Mouse (Mus musculus): ENCODE data around the gene Araf. TPM values are rescaled to one million over a fixed set of nuclear protein-coding genes. Genes with fewer than 3 reads are reported as not detected.

The Araf gene
- total RNA-seq, 4 experiments from 2014 or later, result 178 to 196 (median 190) TPM

- peak; percentile 75 to 91 for DNase-seq (ENCODE audit: low spot score in 2 of 2)
Measured at GRCm38 (mm10) chrX:20848256-20848984, 50.8 kb downstream of the Araf start.

GRCm38 (mm10) chrX:20853794-20854193 is 56.2 kb downstream of the Araf start:
- DNase-seq (ENCODE audit: low spot score in 2 of 2), result no peak

- no peak for DNase-seq (ENCODE audit: low spot score in 2 of 2)
Measured at GRCm38 (mm10) chrX:20861453-20862104, 64.0 kb downstream of the Araf start.

GRCm38 (mm10) chrX:20862105-20863065 is 64.8 kb downstream of the Araf start:
- no peak for DNase-seq (ENCODE audit: low spot score in 2 of 2)

GRCm38 (mm10) chrX:20863161-20864101 is 65.8 kb downstream of the Araf start:
- DNase-seq (ENCODE audit: low spot score in 2 of 2), result no peak

- no peak for DNase-seq (ENCODE audit: low spot score in 2 of 2)
Measured at GRCm38 (mm10) chrX:20868091-20868490, 70.5 kb downstream of the Araf start.

GRCm38 (mm10) chrX:20869203-20869602 is 71.6 kb downstream of the Araf start:
- DNase-seq (ENCODE audit: low spot score in 2 of 2), result no peak

GRCm38 (mm10) chrX:20869962-20870513 is 72.4 kb downstream of the Araf start, which contains the start of gene Timp1:
Gene Timp1, plus strand, starts transcription at chrX:20870166.
- no peak for DNase-seq (ENCODE audit: low spot score in 2 of 2)

GRCm38 (mm10) chrX:20872928-20873500 is 75.4 kb downstream of the Araf start:
- DNase-seq (ENCODE audit: low spot score in 2 of 2), result no peak

- DNase-seq (ENCODE audit: low spot score in 2 of 2), result no peak
Measured at GRCm38 (mm10) chrX:20875241-20875640, 77.6 kb downstream of the Araf start.

GRCm38 (mm10) chrX:20910074-20910473 is 112.5 kb downstream of the Araf start:
- DNase-seq (ENCODE audit: low spot score in 2 of 2), result no peak

Small RNAs within 50 kb of the gene (microRNA-seq; reads per million reads assigned to microRNA genes)
- 0 reads per million in 2 experiments for gene Gm24824
- gene Mir5617, result 7.1 to 10.6 reads per million in 2 experiments

Other genes starting within 250 kb of the Araf start
- gene Rgn, start 248.0 kb upstream of the Araf start, total RNA-seq (2022), result under 1 TPM in 3 of 4 experiments, not detected in 1; 0.22 to 0.46 (median 0.38) TPM
- gene Rbm10, start 180.3 kb upstream of the Araf start, total RNA-seq (2022), result 10 to 100 TPM; 38.5 to 42.3 (median 40.2) TPM
- gene Ndufb11, start 180.2 kb upstream of the Araf start, total RNA-seq (2022), result 100 to 1,000 TPM; 135 to 153 (median 146) TPM
- 100 to 1,000 TPM; 334 to 390 (median 365) TPM for gene Uba1, start 139.5 kb upstream of the Araf start, total RNA-seq (2022)
- gene Cdk16, start 109.9 kb upstream of the Araf start, total RNA-seq (2022), result 100 to 1,000 TPM; 227 to 241 (median 232) TPM
- 100 to 1,000 TPM; 115 to 130 (median 124) TPM for gene Usp11, start 93.9 kb upstream of the Araf start, total RNA-seq (2022)
- gene Timp1, start 72.4 kb downstream of the Araf start, total RNA-seq (2022), result 1 to 10 TPM in 2 of 4 experiments, under 1 TPM in 2; 0.41 to 2.4 (median 1.0) TPM
- 100 to 1,000 TPM; 399 to 450 (median 434) TPM for gene Syn1, start 123.2 kb downstream of the Araf start, total RNA-seq (2022)
- 10 to 100 TPM in 2 of 4 experiments, 1 to 10 TPM in 2; 6.0 to 13.3 (median 9.1) TPM for gene Cfp, start 133.7 kb downstream of the Araf start, total RNA-seq (2022)
- gene Elk1, start 152.8 kb downstream of the Araf start, total RNA-seq (2022), result 10 to 100 TPM; 47.8 to 56.1 (median 51.6) TPM
- gene Uxt, start 164.2 kb downstream of the Araf start, total RNA-seq (2022), result 10 to 100 TPM in 3 of 4 experiments, 1 to 10 TPM in 1; 7.4 to 15.9 (median 14.2) TPM

Data from left cerebral cortex, adult 8-10 months (tissue).